Mouse (Mus musculus) heart, adult 2 months (tissue): ENCODE data around the gene Kalrn. TPM values are rescaled to one million over a fixed set of nuclear protein-coding genes. Genes with fewer than 3 reads are reported as not detected.

ENCODE experiments used
- DNase-seq, 2 experiments: peaks; one replicate each; pipeline ENCODE4 v3.0.0; 2021
- H3K27ac ChIP-seq: fragments of 200-600 bp; 2 replicates; pipeline ENCODE4 v1.8.1; 2022
- H3K27me3 ChIP-seq: fragments of 200-500 bp; 2 replicates; pipeline ENCODE4 v1.6.1; 2012; ENCODE audit warnings: mild to moderate bottlenecking, low read length, inconsistent platforms, mixed read lengths; ENCODE audit not compliant: control insufficient read depth, insufficient read depth
- H3K36me3 ChIP-seq: fragments of 200-500 bp; 2 replicates; pipeline ENCODE4 v1.6.1; 2012; ENCODE audit warnings: low read length, inconsistent platforms; ENCODE audit not compliant: control insufficient read depth, insufficient read depth
- H3K4me1 ChIP-seq: fragments of 200-500 bp; 2 replicates; pipeline ENCODE4 v1.6.1; 2011; ENCODE audit warnings: low read length; ENCODE audit not compliant: control insufficient read depth, insufficient read depth
- H3K4me3 ChIP-seq: fragments of 200-600 bp; 2 replicates; pipeline ENCODE4 v1.8.1; 2022
- H3K79me2 ChIP-seq: fragments of 200-500 bp; replicated peaks from 2 replicates; pipeline ENCODE4 v1.6.1; 2012; ENCODE audit warnings: mild to moderate bottlenecking, inconsistent platforms, low read length, moderate library complexity, mixed read lengths; ENCODE audit not compliant: control insufficient read depth, insufficient read depth
- H3K9ac ChIP-seq: fragments of 200-500 bp; 2 replicates; pipeline ENCODE4 v1.6.1; 2012; ENCODE audit warnings: low read depth, mild to moderate bottlenecking, control low read depth, inconsistent platforms, low read length, mixed read lengths
- CTCF ChIP-seq: fragments of 200-600 bp; IDR thresholded peaks from 2 replicates; pipeline ENCODE4 v1.8.1; 2022; ENCODE audit warnings: antibody characterized with exemption, mild to moderate bottlenecking, moderate library complexity
- EP300 ChIP-seq: fragments of 200-500 bp; IDR thresholded peaks from 2 replicates; pipeline ENCODE4 v1.6.1; 2011; ENCODE audit warnings: low read depth, low read length, control low read depth; ENCODE audit not compliant: insufficient read depth
- POLR2A ChIP-seq: fragments of 200-500 bp; IDR thresholded peaks from 2 replicates; pipeline ENCODE4 v1.6.1; 2011; ENCODE audit warnings: mild to moderate bottlenecking, low read depth, low read length, control low read depth; ENCODE audit not compliant: insufficient read depth
- WGBS: fragments of 180-500 bp; shearing (Covaris S2); methylation state at CpG from one replicate; pipeline ENCODE4 v1.1.7; 2018; 5-methylcytosine and 5-hydroxymethylcytosine counted together
- intact Hi-C: fragments of 180-260 bp; cut with DNase I; formaldehyde crosslinking; loops from one replicate; pipeline ENCODE4 v1.15.1; 2025
- polyA plus RNA-seq: library from polyadenylated mRNA; depleted of rRNA; stranded (reverse); fragments of >200 nt; gene quantifications from 2 replicates; pipeline ENCODE4 v1.2.3, GENCODE M21; 2012
- total RNA-seq, 2 experiments: library from RNA; stranded (reverse); gene quantifications; 2 replicates each; pipeline ENCODE4 v1.2.3; 2021

Kalrn gene
- total and polyA plus RNA-seq, 3 experiments: 8.2 to 31.8 (median 26.1) TPM

DNA sequence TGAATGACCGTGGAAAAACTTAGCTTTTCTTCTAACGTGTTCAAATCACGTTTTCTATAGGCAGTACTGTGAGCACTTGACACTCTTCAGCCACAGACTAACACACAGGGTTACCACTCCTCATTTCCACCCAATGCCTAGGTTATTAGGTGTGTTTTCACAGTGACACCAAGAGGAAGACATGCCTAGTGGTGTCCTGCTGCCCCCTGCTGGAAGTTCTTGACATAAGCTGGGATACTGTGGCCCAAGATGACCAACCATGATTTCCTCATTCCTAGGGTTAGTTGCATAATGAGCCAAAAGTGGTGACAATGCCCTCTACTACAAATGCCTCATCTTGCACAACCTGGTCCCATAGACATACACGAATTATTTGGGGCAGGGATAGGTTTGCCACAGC lies 622.5 kb downstream of the Kalrn start:
- H3K27ac ChIP-seq: no peak overlapping the region
- peak; percentile 85 to 86 for DNase-seq
- H3K79me2 ChIP-seq: no peaks in the 10 kb centered on the region; the same call in 1 of the 2 replicates
- 15% methylated on average over 4 of the region's 4 CpGs for WGBS
- H3K9ac ChIP-seq: no peak overlapping the region
- H3K27me3 ChIP-seq: no peaks in the 10 kb centered on the region
- peak; percentile 98 for TF ChIP-seq EP300
- no peak for TF ChIP-seq POLR2A
- TF ChIP-seq CTCF: peak; percentile 96
- intact Hi-C loops: loop anchor here (1.0 to 5.0 kb wide), 3 partner anchors 28 to 131 kb away; no protein-coding TSS in a partner anchor
- H3K36me3 ChIP-seq: peaks cover 3% of the 10 kb centered on the region
- peaks cover 1% of the 10 kb centered on the region for H3K4me1 ChIP-seq
- H3K4me3 ChIP-seq: no peak overlapping the region

DNA sequence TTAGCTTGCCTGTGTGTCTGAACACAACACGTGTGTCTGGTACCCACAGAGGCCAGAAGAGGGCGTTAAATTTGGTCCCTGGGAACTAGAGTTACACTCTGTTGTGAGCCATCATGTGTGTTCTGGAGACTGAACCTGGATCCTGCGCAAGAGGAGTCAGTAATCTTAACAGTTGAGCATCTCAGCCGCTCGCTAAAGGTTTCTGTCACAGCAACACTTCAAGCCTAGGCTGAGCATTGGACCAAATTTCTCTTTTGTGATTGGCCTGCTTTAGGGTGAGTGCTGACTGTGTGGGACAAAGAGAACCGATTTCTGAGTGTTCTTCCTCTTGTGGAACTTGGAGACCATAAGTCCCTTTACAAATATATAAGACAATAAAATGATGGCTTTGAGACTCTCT lies 622.9 kb downstream of the Kalrn start:
- Histone ChIP-seq H3K9ac (no peak overlapping the region), H3K27me3 (no peaks in the 10 kb centered on the region), H3K79me2 (no peaks in the 10 kb centered on the region; the same call in 1 of the 2 replicates), H3K27ac (no peak overlapping the region), H3K4me1 (peaks cover 2% of the 10 kb centered on the region), H3K36me3 (peaks cover 3% of the 10 kb centered on the region), H3K4me3 (no peak overlapping the region)
- 81% methylated on average over 6 of the region's 6 CpGs for WGBS
- no peak for DNase-seq
- intact Hi-C loops: loop anchor here (2.0 to 5.0 kb wide), 2 partner anchors 28 to 37 kb away; no protein-coding TSS in a partner anchor
- TF ChIP-seq EP300 (no peak), CTCF (peak; percentile 40)

DNA sequence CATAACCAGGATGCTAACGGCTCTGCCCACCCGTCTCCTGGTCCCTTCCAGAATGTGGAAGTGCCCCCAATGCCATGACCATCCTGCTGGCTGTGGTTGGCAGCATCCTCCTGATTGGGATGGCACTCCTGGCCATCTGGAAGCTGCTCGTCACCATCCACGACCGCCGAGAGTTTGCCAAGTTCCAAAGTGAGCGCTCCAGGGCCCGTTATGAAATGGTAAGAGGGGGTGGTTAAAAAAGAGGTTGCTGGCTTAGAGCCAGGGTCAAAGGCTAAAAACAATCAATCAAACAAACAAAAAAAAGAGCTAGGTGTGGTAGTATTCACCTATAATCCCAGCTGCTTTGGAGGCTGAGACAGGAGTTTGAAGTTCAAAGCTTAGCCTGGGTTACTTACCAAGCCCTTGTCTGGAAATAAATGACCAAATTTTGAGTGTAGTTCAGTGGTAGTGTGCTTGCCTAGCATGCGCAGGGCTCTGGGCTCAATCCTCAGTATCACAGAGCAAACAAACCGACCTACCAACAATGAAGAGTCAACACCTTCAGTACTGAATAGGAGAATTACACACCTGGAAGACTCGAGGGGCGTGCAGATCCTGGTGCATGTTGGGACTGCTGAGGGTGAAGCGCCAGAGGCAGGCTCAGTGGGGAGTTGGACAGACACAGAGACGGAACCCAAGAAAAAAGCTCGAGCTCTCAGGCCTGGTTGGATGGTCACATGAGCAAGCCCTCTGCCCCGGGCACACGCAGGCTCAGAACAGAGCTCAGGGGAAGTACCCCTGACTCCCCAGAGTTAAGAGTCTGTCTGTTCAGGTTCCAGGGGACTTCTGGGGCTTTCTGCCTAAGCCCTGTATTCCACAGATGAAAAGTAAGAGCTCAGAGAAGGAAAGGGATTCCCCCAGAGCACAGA lies 625.4 kb downstream of the Kalrn start:
- 86% methylated on average over 17 of the region's 17 CpGs for WGBS
- Histone ChIP-seq H3K9ac (no peak overlapping the region), H3K27me3 (no peaks in the 10 kb centered on the region), H3K4me3 (no peak overlapping the region), H3K79me2 (no peaks in the 10 kb centered on the region; the same call in 1 of the 2 replicates), H3K27ac (no peak overlapping the region), H3K36me3 (peaks cover 3% of the 10 kb centered on the region), H3K4me1 (peaks cover 2% of the 10 kb centered on the region)
- no peak for DNase-seq
- TF ChIP-seq CTCF (no peak), POLR2A (no peak), EP300 (no peak)
- intact Hi-C loops: loop anchor here (10.0 kb wide), 1 partner anchor 363 kb away; no protein-coding TSS in a partner anchor

DNA sequence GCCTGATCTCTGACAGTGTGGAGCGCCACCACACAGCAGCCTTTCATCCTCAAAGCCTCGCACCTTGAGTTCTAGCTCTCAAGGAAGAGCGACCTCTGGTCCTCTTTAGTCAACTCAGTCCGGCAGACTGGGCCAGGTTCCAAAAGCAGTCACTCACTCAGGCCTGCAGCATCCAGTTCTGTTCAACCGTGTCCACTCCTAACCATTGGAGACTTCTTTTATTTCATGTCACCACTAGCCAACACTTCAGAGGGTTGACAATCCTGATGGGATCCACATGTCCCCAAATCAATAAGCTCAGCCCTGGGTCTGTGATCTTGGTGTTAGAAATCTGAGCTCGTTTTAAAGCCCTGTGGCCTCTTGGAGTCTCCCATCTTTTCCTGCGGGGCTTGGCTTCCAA lies 627.3 kb downstream of the Kalrn start:
- 54% methylated on average over 7 of the region's 7 CpGs for WGBS

DNA sequence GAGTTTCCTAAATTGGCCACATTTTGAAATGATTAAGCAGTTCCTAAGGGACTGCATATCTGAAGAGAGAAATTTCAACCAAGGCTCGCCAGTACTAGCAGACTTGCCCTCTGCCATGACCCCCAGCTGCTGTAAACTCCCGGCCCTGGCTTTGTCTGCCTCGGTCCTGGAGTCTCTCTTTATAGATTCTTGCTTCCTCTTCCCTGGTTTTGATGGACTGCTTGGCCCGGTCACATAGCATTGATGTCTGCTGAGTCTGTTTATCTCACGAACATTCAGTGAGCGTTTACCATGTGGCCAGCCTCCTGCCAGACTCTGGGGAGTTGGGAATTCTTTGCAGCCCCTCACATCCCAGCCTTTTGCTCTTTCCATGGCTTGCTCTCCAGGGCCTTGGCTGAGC lies 628.6 kb downstream of the Kalrn start:
- Histone ChIP-seq H3K79me2 (no peaks in the 10 kb centered on the region), H3K27ac (peak overlapping the region; percentile 12; the same call in 1 of the 2 replicates), H3K4me3 (no peak overlapping the region), H3K9ac (no peak overlapping the region), H3K27me3 (no peaks in the 10 kb centered on the region), H3K4me1 (peaks cover 26% of the 10 kb centered on the region), H3K36me3 (0 out of 2 replicates have a peak, but pooled peaks cover 3% of the 10 kb centered on the region)
- peak in 1 of 2 experiments; percentile 41 for DNase-seq
- intact Hi-C loops: loop anchor here (10.0 kb wide), 1 partner anchor 360 kb away; no protein-coding TSS in a partner anchor
- no peak for TF ChIP-seq CTCF
- no peak for TF ChIP-seq POLR2A
- TF ChIP-seq EP300: no peak
- whole genome bisulfite sequencing: 29% methylated on average over 6 of the region's 6 CpGs

More for the DNA sequence above, 627.3 kb downstream of the Kalrn start:
- Histone ChIP-seq H3K9ac (no peak overlapping the region), H3K79me2 (no peaks in the 10 kb centered on the region; the same call in 1 of the 2 replicates), H3K27me3 (no peaks in the 10 kb centered on the region), H3K4me3 (no peak overlapping the region), H3K36me3 (peaks cover 1% of the 10 kb centered on the region), H3K27ac (no peak overlapping the region), H3K4me1 (peaks cover 17% of the 10 kb centered on the region)
- no peak for DNase-seq
- intact Hi-C loops: loop anchor here (10.0 kb wide), 1 partner anchor 361 kb away; no protein-coding TSS in a partner anchor
- TF ChIP-seq EP300 (no peak), POLR2A (no peak), CTCF (no peak)
